Mouse (Mus musculus) heart, embryonic 14.5 days (tissue): ENCODE measurements around the gene Trpm3. TPM values are rescaled to one million over a fixed set of nuclear protein-coding genes. Genes with fewer than 3 reads are reported as not detected.

ENCODE experiments used
- ATAC-seq: fragments of 200-750 bp; cut with Nextera tagmentation; 2 replicates; pipeline ENCODE4 v1.8.0; 2017; ENCODE audit warnings: low read depth, moderate TSS enrichment; ENCODE audit not compliant: insufficient number of reproducible peaks, insufficient read depth, low FRiP score
- H3K27ac ChIP-seq, 2 experiments: fragments of 200-500 bp in 1 of 2; fragments of 300-500 bp in 1 of 2; sonication (generic) in 1 of 2; replicated peaks in 1 of 2; 2 replicates each; pipeline ENCODE4 v1.5.1; 2012 to 2014; ENCODE audit warnings: low read depth in 2 of 2, low read length in 2 of 2, control low read depth in 1 of 2, mild to moderate bottlenecking in 1 of 2, mixed read lengths in 1 of 2; ENCODE audit not compliant: control insufficient read depth in 1 of 2, insufficient read depth in 1 of 2
- H3K27me3 ChIP-seq: fragments of 300-500 bp; sonication (generic); 2 replicates; pipeline ENCODE4 v1.6.1; 2014; ENCODE audit warnings: mild to moderate bottlenecking, low read length, control low read depth; ENCODE audit not compliant: control insufficient read depth, insufficient read depth
- H3K36me3 ChIP-seq: fragments of 300-500 bp; sonication (generic); 2 replicates; pipeline ENCODE4 v1.6.1; 2014; ENCODE audit warnings: mild to moderate bottlenecking, control low read depth, low read length, mixed read lengths; ENCODE audit not compliant: control insufficient read depth, insufficient read depth
- H3K4me1 ChIP-seq, 2 experiments: fragments of 200-500 bp in 1 of 2; fragments of 300-500 bp in 1 of 2; sonication (generic) in 1 of 2; 2 replicates each; pipeline ENCODE4 v1.6.1; 2012 to 2014; ENCODE audit warnings: low read length in 2 of 2, control low read depth in 1 of 2, mixed read lengths in 1 of 2; ENCODE audit not compliant: control insufficient read depth in 2 of 2, insufficient read depth in 2 of 2
- H3K4me2 ChIP-seq: fragments of 300-500 bp; sonication (generic); 2 replicates; pipeline ENCODE4 v1.6.1; 2014; ENCODE audit warnings: mild to moderate bottlenecking, low read length
- H3K4me3 ChIP-seq, 2 experiments: fragments of 200-500 bp in 1 of 2; fragments of 300-500 bp in 1 of 2; sonication (generic) in 1 of 2; 2 replicates each; pipeline ENCODE4 v1.5.1; 2012 to 2014; ENCODE audit warnings: low read length in 2 of 2, mild to moderate bottlenecking in 2 of 2, control low read depth in 1 of 2, low read depth in 1 of 2, moderate library complexity in 1 of 2; ENCODE audit not compliant: control insufficient read depth in 1 of 2, insufficient read depth in 1 of 2
- H3K9ac ChIP-seq: fragments of 300-500 bp; sonication (generic); 2 replicates; pipeline ENCODE4 v1.6.1; 2014; ENCODE audit warnings: mild to moderate bottlenecking, low read length
- H3K9me3 ChIP-seq: fragments of 300-500 bp; sonication (generic); 2 replicates; pipeline ENCODE4 v1.6.1; 2016; ENCODE audit warnings: low read length, control low read depth; ENCODE audit not compliant: control insufficient read depth
- whole genome bisulfite sequencing: fragments of 180-500 bp; shearing (Covaris S2); extraction: QIAGEN DNeasy Blood & Tissue Kit; methylation state at CpG from one replicate; pipeline ENCODE4 v1.1.7; 2014; 5-methylcytosine and 5-hydroxymethylcytosine counted together
- polyA plus RNA-seq: library from polyadenylated mRNA; unstranded; fragments of >200 nt; fragmentation: Nextera tagmentation; extraction: Ambion mirVana; gene quantifications from 2 replicates; pipeline ENCODE4 v1.2.1, GENCODE M21; 2014

Trpm3 gene
- polyA plus RNA-seq, 1 experiment from 2014 or later = 1.2 TPM

DNA sequence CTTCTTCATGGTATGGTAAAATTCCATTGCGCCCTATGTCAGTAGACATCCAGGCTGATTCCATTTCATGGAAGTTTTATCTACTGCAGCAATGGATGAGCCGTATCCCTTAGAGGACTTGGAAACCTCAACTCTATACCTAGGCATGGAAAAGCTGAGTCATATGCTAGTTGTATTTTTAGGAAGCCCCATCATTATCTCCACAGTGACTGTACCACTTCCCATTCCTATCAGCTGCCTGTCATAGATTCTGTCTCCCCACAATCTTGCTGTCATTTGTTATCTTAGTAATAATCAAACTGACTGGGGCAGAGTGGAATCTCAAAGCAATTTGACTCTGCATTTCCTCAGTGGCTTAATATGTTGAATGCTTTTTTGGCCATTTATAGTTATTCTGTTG is 169.2 kb downstream of the Trpm3 start:
- no peaks in the 10 kb centered on the region for H3K9me3 ChIP-seq
- WGBS = 49% methylated on average over 2 of the region's 2 CpGs
- H3K4me1 ChIP-seq = peaks cover 3 to 4% of the 10 kb centered on the region in 2 experiments; a peak in 1 of 4 replicates
- H3K9ac ChIP-seq = no peak overlapping the region
- H3K36me3 ChIP-seq = no peaks in the 10 kb centered on the region
- no peak for ATAC-seq
- H3K4me2 ChIP-seq = no peak overlapping the region
- H3K4me3 ChIP-seq = no peak overlapping the region
- H3K27ac ChIP-seq = no peak overlapping the region
- no peaks in the 10 kb centered on the region for H3K27me3 ChIP-seq

- H3K4me3 ChIP-seq = no peak overlapping the region
- 89% methylated on average over 4 of the region's 4 CpGs for WGBS
- no peaks in the 10 kb centered on the region for H3K36me3 ChIP-seq
- no peak overlapping the region for H3K27ac ChIP-seq
- H3K9me3 ChIP-seq = no peaks in the 10 kb centered on the region
- H3K4me2 ChIP-seq = no peak overlapping the region
- H3K9ac ChIP-seq = no peak overlapping the region
- no peaks in the 10 kb centered on the region for H3K4me1 ChIP-seq
- no peaks in the 10 kb centered on the region for H3K27me3 ChIP-seq
- no peak for ATAC-seq
Observed at GRCm38 (mm10) chr19:22317306-22317705, 178.5 kb downstream of the Trpm3 start.

DNA sequence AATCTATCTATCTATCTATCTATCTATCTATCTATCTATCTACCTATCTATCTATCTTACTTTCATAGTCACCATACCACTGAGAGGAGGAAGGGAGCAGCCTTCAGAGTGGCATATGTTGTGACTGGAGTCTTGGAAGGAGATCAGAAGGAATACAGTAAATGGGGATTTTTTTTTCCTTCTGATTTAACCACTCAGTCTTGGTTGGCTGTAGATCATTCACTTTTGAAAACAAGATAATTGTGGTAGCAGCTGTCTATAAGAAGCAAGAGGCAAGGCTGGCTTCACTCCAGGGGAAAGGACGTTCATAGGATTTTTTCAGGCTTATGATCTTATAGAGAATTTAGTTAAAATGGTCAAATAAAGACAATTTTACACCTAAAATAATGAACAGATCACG is 188.0 kb downstream of the Trpm3 start:
- 78% methylated on average over 2 of the region's 2 CpGs for WGBS

DNA sequence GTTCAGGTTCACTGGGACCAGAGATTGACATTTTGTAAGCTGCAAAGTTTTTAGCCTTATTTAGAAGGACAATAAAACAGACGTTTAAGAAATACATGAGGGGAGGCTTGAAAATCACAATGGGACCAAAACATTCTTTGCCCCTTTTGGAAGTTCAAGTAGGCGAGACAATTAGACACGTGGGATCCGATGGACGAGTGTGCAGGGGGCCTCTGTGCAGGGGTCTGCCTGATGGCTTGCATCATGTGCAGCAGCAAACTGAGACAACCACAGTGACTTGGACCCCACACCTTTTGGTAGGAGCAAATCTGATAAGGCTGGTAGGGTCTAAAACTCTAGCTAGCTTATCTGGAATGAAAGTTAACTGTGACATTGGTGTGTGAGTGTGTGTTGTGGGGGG is 188.4 kb downstream of the Trpm3 start:
- 48% methylated on average over 5 of the region's 5 CpGs for WGBS
- H3K27ac ChIP-seq = no peak overlapping the region
- H3K36me3 ChIP-seq = no peaks in the 10 kb centered on the region
- no peak overlapping the region for H3K4me3 ChIP-seq
- H3K4me1 ChIP-seq = peaks cover 0 to 3% of the 10 kb centered on the region in 2 experiments; a peak in 1 of 4 replicates
- H3K4me2 ChIP-seq = no peak overlapping the region
- no peak for ATAC-seq
- no peaks in the 10 kb centered on the region for H3K9me3 ChIP-seq
- H3K9ac ChIP-seq = no peak overlapping the region
- no peaks in the 10 kb centered on the region for H3K27me3 ChIP-seq

More for the DNA sequence above, 188.0 kb downstream of the Trpm3 start:
- Histone ChIP-seq H3K27ac (no peak overlapping the region), H3K4me1 (peaks cover 0 to 3% of the 10 kb centered on the region in 2 experiments; a peak in 1 of 4 replicates), H3K4me3 (no peak overlapping the region), H3K9me3 (no peaks in the 10 kb centered on the region), H3K4me2 (no peak overlapping the region), H3K27me3 (no peaks in the 10 kb centered on the region), H3K36me3 (no peaks in the 10 kb centered on the region), H3K9ac (no peak overlapping the region)
- no peak for ATAC-seq

DNA sequence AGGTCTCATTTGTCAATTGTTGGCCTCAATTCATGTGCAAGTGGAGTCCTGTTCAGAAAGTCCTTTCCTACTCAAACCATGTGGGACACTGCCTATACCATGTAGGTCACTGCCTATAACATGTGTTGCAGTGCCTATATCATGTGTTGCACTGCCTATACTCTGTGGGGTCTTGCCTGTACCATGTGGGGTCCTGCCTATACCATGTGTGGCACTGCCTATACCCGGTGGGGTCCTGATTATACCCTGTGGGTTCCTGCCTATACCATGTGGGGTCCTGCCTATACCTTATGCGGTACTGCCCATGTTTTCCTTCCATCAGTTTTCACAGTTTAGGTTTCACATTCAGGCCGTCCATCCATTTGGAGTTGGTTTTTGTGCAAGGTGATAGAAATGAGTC is 197.4 kb downstream of the Trpm3 start:
- Histone ChIP-seq H3K9me3 (0 out of 2 replicates have a peak, but pooled peaks cover 5% of the 10 kb centered on the region), H3K4me1 (no peaks in the 10 kb centered on the region), H3K27me3 (no peaks in the 10 kb centered on the region), H3K27ac (no peak overlapping the region), H3K4me3 (no peak overlapping the region), H3K36me3 (no peaks in the 10 kb centered on the region), H3K9ac (no peak overlapping the region), H3K4me2 (no peak overlapping the region)
- no peak for ATAC-seq
- 84% methylated on average over 3 of the region's 3 CpGs for WGBS

GRCm38 (mm10) chr19:22337468-22337867 is 198.6 kb downstream of the Trpm3 start:
- no peak overlapping the region for H3K9ac ChIP-seq
- H3K27ac ChIP-seq = no peak overlapping the region
- WGBS = 16% methylated on average over 5 of the region's 5 CpGs
- H3K9me3 ChIP-seq = 0 out of 2 replicates have a peak, but pooled peaks cover 5% of the 10 kb centered on the region
- H3K36me3 ChIP-seq = no peaks in the 10 kb centered on the region
- no peaks in the 10 kb centered on the region for H3K27me3 ChIP-seq
- H3K4me1 ChIP-seq = no peaks in the 10 kb centered on the region
- no peak overlapping the region for H3K4me2 ChIP-seq
- no peak overlapping the region for H3K4me3 ChIP-seq
- ATAC-seq = no peak

GRCm38 (mm10) chr19:22338927-22339326 is 200.1 kb downstream of the Trpm3 start:
- Histone ChIP-seq H3K36me3 (no peaks in the 10 kb centered on the region), H3K9ac (no peak overlapping the region), H3K27me3 (no peaks in the 10 kb centered on the region), H3K4me3 (no peak overlapping the region), H3K9me3 (no peaks in the 10 kb centered on the region), H3K4me2 (no peak overlapping the region), H3K27ac (no peak overlapping the region), H3K4me1 (no peaks in the 10 kb centered on the region)
- no peak for ATAC-seq
- WGBS = 56% methylated on average over 8 of the region's 8 CpGs

DNA sequence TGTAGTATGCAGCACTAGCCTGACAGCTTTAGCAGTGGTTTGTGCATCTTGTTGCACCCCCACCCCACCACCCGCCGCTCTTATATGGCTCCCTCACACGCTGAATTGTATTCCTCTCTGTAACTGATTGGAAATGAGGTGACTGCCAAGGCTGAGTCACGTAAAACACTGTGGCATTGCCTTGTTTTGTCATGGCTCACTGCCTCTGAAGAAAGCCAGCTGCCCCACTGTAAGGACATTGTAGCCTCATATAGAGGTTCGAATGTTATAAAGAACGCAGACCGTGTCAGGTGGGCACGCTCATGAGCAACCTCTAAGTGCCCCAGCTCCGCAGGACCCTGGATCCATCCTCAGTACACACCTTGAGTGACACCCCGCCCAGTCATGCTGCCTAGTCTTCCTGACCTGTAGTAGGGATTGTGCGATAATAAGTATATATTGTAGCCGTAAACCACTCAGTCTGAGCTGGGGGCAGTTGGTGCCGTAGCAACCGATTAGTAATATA is 215.2 kb downstream of the Trpm3 start:
- H3K9ac ChIP-seq = no peak overlapping the region
- no peak overlapping the region for H3K27ac ChIP-seq
- no peak overlapping the region for H3K4me2 ChIP-seq
- no peaks in the 10 kb centered on the region for H3K4me1 ChIP-seq
- 88% methylated on average over 14 of the region's 14 CpGs for WGBS
- H3K9me3 ChIP-seq = no peaks in the 10 kb centered on the region
- H3K4me3 ChIP-seq = no peak overlapping the region
- H3K36me3 ChIP-seq = no peaks in the 10 kb centered on the region
- no peaks in the 10 kb centered on the region for H3K27me3 ChIP-seq
- ATAC-seq = no peak
